Mouse (Mus musculus): Measurements from ENCODE around the gene Mreg.

Mreg gene

DNA sequence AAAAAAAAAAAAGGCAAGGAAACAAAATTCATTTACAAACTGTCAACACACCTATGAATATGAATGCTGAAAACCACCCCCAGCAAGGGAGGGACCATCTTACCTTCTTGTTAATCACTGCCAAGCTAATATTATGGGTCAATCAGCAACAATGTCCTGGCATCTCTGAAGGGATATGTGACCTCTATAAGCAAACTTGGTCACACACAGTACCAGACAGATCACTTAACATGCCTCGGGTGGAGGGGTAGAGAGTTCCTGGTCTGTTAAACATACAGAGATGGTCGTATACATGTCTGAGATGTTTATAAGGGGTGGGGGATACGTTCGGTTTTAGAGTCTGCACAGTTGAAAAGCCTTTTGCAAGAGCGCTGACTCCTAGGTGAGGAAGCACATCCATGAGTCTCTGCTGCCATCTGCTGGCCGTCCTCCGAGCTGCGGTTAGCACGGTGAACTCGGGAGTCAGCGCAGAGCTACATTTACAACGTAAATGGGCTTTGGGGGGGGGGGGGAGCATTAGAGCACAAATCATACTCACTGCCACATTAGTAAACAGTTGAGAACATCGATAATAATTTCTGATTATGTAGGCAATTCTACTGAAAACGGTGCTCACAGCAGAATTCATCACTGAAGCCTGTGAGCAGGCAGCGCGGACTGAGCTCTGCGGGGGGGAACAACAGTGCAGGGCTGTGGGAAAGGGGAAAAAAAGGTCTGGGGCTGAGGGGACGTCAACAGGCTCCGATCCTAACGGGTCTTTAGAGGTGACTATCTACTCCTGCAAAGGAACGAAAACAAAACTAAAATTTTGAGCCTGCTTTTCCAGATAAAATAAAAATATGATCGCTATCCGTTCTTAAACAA lies 88.4 kb downstream of the Mreg start:
- peak; percentile 9 for DNase-seq (ENCODE audit: low read depth, low spot score)

DNA sequence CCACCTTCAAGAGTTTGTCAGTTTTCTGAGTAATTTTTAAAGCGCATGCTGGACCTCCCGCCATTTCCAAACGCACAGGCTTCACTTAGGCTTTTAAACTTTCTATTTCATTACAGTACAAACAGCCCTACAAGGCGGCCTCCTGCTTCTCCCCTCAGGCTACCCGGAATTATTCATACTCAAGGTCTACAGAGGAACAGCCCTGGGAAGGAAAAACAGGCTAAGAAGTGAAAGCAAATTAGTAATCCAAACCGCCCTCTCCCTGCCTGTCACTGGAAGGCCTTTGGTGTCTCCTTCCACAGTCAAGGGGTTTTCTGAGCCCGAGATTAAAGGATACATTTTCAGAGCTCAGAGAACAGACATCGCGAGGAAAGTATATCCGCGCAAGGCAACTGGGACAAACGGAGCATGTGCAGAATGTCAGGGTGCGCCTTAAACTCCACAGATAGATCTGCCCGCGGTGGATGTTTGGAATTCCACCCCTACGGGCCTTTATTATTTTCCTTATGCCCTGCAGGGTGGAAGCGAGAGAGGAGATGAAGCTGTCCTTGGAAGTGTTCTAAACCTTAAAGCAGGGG lies 90.4 kb downstream of the Mreg start:
- no peak for DNase-seq (ENCODE audit: low read depth, low spot score)

DNA sequence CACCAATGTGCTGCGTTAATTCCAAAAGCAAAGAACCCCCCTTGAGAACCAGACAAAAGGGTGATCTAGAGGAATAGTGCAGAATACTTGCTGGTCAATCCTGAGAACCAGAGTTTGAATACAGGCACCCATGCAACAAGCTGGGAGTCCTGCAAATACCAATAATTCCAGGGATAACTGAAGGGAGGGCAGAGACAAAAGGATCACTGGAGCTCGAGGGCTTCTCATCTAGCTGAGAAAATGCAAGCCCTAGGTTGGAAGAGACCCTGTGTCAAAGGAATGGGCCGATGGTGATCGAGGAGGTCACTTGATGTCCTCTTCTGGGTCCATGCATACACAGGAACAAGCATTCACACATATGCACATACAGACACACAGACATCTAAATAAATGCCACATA lies 92.1 kb downstream of the Mreg start:
- DNase-seq (ENCODE audit: low read depth, low spot score): no peak

DNA sequence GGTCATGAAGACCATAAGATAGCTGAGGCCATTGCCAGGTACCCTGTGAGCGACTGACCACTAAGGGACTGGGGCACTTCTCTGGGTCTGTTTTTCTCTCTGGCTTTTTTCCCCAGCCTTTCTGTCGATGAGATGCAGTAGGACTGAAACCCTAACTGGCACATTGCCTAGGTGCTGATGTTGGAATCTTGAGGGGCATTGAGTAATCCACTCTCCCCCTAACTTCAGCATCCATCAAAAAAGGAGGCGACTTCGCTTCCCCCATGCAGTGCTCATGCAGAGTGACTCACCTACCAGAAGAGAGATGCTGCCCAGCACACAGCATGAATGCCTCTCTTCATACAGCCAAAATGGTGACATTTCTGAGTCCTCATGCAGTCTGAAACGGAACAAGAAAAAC lies 97.9 kb downstream of the Mreg start:
- no peak for DNase-seq (ENCODE audit: low read depth, low spot score)

Data from c-Kit-negative CD71-positive TER-119-positive erythroid progenitor cells, embryonic 14.5 days (primary cell).